Mouse (Mus musculus) cerebellum, adult 2 months (tissue): ENCODE measurements around the gene Cript.

ENCODE experiments used
- CTCF ChIP-seq: fragments of 200-500 bp; IDR thresholded peaks from 2 replicates; pipeline ENCODE4 v1.5.1; 2011; ENCODE audit warnings: low read depth, mild to moderate bottlenecking, control low read depth, low read length, moderate library complexity, borderline replicate concordance; ENCODE audit not compliant: insufficient read depth
- POLR2A ChIP-seq: fragments of 200-500 bp; IDR thresholded peaks from 2 replicates; pipeline ENCODE4 v1.6.1; 2011; ENCODE audit warnings: low read length, control low read depth, borderline replicate concordance; ENCODE audit not compliant: insufficient read depth

GRCm38 (mm10) chr17:86986449-86987138, 38.8 kb upstream of the Cript start:
- TF ChIP-seq POLR2A (no peak), CTCF (no peak)
